Mouse (Mus musculus): ENCODE results near the gene Tspoap1. TPM values are rescaled to one million over a fixed set of nuclear protein-coding genes. Genes with fewer than 3 reads are reported as not detected.

The Tspoap1 gene
- polyA plus RNA-seq, 1 experiment from 2014 or later = 68.5 TPM

DNA sequence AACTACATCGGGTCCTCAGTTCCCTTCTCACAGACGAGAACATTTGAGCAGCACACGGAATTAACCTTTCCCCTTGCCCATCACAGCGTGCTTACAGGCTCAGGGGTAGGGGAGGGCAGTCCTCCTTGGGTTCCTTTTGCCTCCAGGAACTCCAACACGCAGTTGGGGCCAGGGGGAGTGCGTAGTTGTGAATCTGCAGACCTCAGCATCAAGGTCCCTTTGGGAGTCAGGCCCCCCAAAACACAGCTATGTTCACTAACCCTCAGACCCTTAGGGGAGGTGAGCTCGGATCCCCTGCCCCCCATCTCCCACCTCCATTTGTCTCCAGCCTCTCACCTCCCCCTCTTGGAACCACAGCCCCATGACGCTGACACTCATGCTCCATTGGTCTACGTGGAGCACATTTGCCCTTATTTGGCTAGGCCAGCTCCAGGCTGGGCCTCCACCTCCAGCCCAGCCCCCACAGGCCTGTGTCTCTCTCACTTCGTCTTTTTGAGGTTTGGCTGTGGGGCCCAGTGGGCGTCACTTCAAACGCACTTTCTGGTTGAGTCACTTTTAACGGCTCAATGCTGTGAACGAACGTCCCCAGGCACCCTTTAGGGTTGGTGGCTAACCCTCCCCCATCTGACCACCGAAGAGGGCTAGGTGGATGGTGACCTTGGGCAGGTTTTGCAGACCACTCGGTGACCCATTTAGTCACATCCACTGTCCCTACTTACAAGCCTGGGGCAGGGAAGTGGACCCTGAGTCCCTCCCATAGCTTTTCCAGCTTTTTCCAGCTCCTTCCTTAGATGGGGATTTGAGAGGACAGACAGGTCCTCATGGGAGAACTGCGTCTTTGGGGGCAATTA is 10.9 kb upstream of the Tspoap1 start:
- Histone ChIP-seq H3K4me3 (ENCODE audit: low read depth, low read length) (no peak overlapping the region), H3K27ac (ENCODE audit: low read length) (no peak overlapping the region), H3K36me3 (ENCODE audit: control insufficient read depth, insufficient read depth, low read length) (peaks cover 3% of the 10 kb centered on the region), H3K4me2 (ENCODE audit: low read length) (no peak overlapping the region), H3K9me3 (replicated peaks; ENCODE audit: control insufficient read depth, low read length, poor library complexity, severe bottlenecking) (no peaks in the 10 kb centered on the region), H3K4me1 (ENCODE audit: control insufficient read depth, insufficient read depth, low read length) (no peaks in the 10 kb centered on the region), H3K9ac (ENCODE audit: low read depth, low read length) (no peak overlapping the region), H3K27me3 (ENCODE audit: control insufficient read depth, insufficient read depth, low read depth, low read length) (no peaks in the 10 kb centered on the region)
- ATAC-seq = no peak
- WGBS = 65% methylated on average over 18 of the region's 18 CpGs

DNA sequence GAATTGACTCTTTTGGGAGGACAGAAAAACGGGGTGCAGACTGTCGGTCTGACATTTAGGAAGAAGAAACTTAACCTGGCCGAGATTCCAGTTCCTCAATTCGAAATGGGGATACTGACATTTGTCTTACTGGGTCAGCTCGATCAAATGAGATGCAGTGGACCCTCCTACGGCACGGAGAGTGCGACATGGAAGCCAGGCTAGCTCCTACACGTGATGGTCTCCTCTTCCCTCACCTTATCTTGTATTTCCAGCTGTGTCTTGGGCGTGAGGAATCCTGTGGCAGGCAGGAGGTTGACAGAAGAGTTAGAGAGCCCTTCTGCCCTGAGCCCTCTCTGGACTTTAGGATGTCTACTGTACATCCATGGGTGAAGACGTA is 10.3 kb upstream of the Tspoap1 start:
- Histone ChIP-seq H3K9me3 (replicated peaks; ENCODE audit: control insufficient read depth, low read length, poor library complexity, severe bottlenecking) (no peaks in the 10 kb centered on the region), H3K36me3 (ENCODE audit: control insufficient read depth, insufficient read depth, low read length) (no peaks in the 10 kb centered on the region; the same call in 1 of the 2 replicates), H3K27me3 (ENCODE audit: control insufficient read depth, insufficient read depth, low read depth, low read length) (no peaks in the 10 kb centered on the region), H3K4me3 (ENCODE audit: low read depth, low read length) (no peak overlapping the region), H3K27ac (ENCODE audit: low read length) (no peak overlapping the region), H3K9ac (ENCODE audit: low read depth, low read length) (no peak overlapping the region), H3K4me1 (ENCODE audit: control insufficient read depth, insufficient read depth, low read length) (no peaks in the 10 kb centered on the region), H3K4me2 (ENCODE audit: low read length) (no peak overlapping the region)
- WGBS = 87% methylated on average over 11 of the region's 11 CpGs
- ATAC-seq = no peak

DNA sequence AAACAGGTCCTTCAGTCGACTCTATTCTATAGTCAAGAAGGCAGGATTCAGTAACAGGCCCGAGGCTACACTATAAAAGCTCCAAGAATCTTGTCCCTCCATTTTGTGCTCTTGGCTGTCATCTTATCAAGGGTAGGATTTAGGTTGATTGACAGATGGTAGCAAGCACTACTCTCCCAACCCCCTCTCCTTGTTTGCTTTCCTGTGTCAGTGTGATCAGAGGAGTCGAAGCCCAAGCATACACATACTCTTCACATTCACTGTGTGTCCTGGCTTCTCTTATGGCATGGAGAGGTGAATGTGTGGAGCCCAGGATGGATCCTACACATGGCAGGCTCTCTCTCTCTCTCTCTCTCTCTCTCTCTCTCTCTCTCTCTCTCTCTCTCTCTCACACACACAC is 9.8 kb upstream of the Tspoap1 start:
- no peak for ATAC-seq
- Histone ChIP-seq H3K4me2 (ENCODE audit: low read length) (no peak overlapping the region), H3K27ac (ENCODE audit: low read length) (no peak overlapping the region), H3K4me1 (ENCODE audit: control insufficient read depth, insufficient read depth, low read length) (no peaks in the 10 kb centered on the region), H3K4me3 (ENCODE audit: low read depth, low read length) (no peak overlapping the region), H3K27me3 (ENCODE audit: control insufficient read depth, insufficient read depth, low read depth, low read length) (no peaks in the 10 kb centered on the region), H3K9ac (ENCODE audit: low read depth, low read length) (no peak overlapping the region), H3K36me3 (ENCODE audit: control insufficient read depth, insufficient read depth, low read length) (no peaks in the 10 kb centered on the region), H3K9me3 (replicated peaks; ENCODE audit: control insufficient read depth, low read length, poor library complexity, severe bottlenecking) (no peaks in the 10 kb centered on the region)
- 82% methylated on average over 3 of the region's 3 CpGs for WGBS

DNA sequence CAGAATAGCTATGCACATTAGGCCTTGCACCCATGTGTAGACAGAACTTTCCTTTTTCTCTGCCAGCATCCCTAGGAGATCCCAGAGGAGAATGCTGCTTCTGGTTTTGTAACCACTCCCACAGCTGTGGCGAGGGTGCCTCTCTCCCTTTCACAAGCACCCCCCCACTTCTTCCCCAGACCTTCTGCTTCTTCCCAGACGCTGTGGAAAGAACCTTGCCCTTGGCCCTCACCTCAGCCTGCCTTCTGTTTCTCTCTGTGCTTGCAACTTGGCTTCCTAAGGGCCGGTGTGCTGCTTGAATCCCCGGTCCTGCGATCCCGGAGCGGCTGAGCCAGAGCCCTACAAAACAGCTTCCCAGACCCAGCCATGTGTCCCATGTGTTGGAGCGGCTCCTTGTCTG is 9.3 kb upstream of the Tspoap1 start:
- no peaks in the 10 kb centered on the region for H3K9me3 ChIP-seq (replicated peaks; ENCODE audit: control insufficient read depth, low read length, poor library complexity, severe bottlenecking)
- no peak for ATAC-seq
- WGBS = 83% methylated on average over 8 of the region's 8 CpGs

DNA sequence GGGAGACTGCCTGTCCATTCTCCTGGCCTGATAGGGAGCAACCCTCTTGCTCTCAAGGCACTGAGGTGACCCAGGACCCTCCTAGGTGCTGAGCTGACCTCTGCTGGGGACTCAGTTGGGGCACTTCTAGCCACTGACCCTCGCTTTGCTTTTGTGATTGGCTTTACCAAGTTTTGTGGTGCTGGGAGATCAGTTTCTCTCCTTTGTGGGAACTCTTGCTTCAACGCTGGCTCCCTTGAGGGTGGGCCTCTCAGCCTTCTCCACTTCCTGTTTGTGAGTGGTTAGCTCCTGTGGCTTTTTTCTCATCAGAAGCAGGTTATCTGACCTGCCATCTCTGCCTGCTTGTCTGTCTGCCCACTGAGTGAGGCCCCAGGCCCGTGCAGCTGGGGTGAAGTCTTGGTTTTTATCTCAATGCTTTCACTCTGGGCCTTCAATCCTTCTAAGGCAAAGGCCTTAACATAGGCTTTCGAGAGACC is 8.8 kb upstream of the Tspoap1 start:
- Histone ChIP-seq H3K36me3 (ENCODE audit: control insufficient read depth, insufficient read depth, low read length) (no peaks in the 10 kb centered on the region), H3K27me3 (ENCODE audit: control insufficient read depth, insufficient read depth, low read depth, low read length) (no peaks in the 10 kb centered on the region), H3K27ac (ENCODE audit: low read length) (no peak overlapping the region), H3K4me2 (ENCODE audit: low read length) (no peak overlapping the region), H3K4me1 (ENCODE audit: control insufficient read depth, insufficient read depth, low read length) (no peaks in the 10 kb centered on the region), H3K9me3 (replicated peaks; ENCODE audit: control insufficient read depth, low read length, poor library complexity, severe bottlenecking) (no peaks in the 10 kb centered on the region), H3K4me3 (ENCODE audit: low read depth, low read length) (no peak overlapping the region), H3K9ac (ENCODE audit: low read depth, low read length) (no peak overlapping the region)
- 66% methylated on average over 4 of the region's 4 CpGs for WGBS
- ATAC-seq = no peak

More for the DNA sequence above, 9.3 kb upstream of the Tspoap1 start:
- Histone ChIP-seq H3K9ac (ENCODE audit: low read depth, low read length) (no peak overlapping the region), H3K4me3 (ENCODE audit: low read depth, low read length) (no peak overlapping the region), H3K27me3 (ENCODE audit: control insufficient read depth, insufficient read depth, low read depth, low read length) (no peaks in the 10 kb centered on the region), H3K27ac (ENCODE audit: low read length) (no peak overlapping the region), H3K36me3 (ENCODE audit: control insufficient read depth, insufficient read depth, low read length) (no peaks in the 10 kb centered on the region), H3K4me2 (ENCODE audit: low read length) (no peak overlapping the region), H3K4me1 (ENCODE audit: control insufficient read depth, insufficient read depth, low read length) (no peaks in the 10 kb centered on the region)

DNA sequence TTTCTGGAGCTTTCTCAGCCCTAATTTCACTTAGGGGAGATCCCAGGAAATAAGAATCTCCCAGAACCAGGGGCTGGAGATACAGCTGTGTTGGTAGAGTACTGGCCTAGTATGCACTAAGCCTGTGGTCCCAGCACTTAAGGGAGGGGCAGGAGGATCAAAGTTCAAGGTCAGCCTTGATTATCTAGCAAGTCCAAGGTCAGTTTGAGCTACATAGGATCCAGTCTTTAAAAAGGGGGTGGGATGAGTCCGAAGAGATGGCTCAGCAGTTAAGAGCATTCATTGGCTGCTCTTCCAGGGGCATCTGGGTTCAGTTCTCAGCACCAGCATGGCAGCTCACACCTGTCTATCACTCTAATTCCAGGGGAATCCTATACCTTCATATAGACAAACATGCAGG is 8.0 kb upstream of the Tspoap1 start:
- H3K9ac ChIP-seq (ENCODE audit: low read depth, low read length) = no peak overlapping the region
- H3K4me1 ChIP-seq (ENCODE audit: control insufficient read depth, insufficient read depth, low read length) = no peaks in the 10 kb centered on the region
- no peak overlapping the region for H3K4me3 ChIP-seq (ENCODE audit: low read depth, low read length)
- WGBS = 81% methylated on average over 1 of the region's 1 CpGs
- H3K27me3 ChIP-seq (ENCODE audit: control insufficient read depth, insufficient read depth, low read depth, low read length) = no peaks in the 10 kb centered on the region
- H3K36me3 ChIP-seq (ENCODE audit: control insufficient read depth, insufficient read depth, low read length) = no peaks in the 10 kb centered on the region
- H3K4me2 ChIP-seq (ENCODE audit: low read length) = no peak overlapping the region
- H3K27ac ChIP-seq (ENCODE audit: low read length) = no peak overlapping the region
- no peak for ATAC-seq
- H3K9me3 ChIP-seq (replicated peaks; ENCODE audit: control insufficient read depth, low read length, poor library complexity, severe bottlenecking) = no peaks in the 10 kb centered on the region

DNA sequence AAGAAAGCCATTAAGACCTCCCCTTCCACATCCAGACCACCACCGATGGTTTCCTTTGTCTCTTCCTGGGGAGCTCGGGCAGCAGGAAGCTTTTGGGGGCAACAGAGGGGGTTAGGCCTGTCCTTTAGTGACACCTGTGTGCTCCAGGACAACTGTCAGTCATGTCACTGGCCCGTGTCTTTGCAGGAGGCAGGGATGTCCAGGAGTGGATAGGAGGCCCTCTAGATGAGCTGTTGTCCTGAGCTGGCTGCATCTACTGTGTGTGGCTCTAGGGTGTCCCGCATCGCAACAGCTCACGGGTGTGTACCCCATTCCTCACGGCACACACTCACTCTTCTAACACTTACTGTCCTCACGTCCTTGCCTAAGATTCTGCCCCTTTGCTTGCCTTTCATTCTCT is 7.1 kb upstream of the Tspoap1 start:
- ATAC-seq = no peak
- 83% methylated on average over 8 of the region's 8 CpGs for WGBS
- H3K9me3 ChIP-seq (replicated peaks; ENCODE audit: control insufficient read depth, low read length, poor library complexity, severe bottlenecking) = no peaks in the 10 kb centered on the region
- no peak overlapping the region for H3K9ac ChIP-seq (ENCODE audit: low read depth, low read length)
- no peaks in the 10 kb centered on the region for H3K4me1 ChIP-seq (ENCODE audit: control insufficient read depth, insufficient read depth, low read length)
- H3K4me3 ChIP-seq (ENCODE audit: low read depth, low read length) = no peak overlapping the region
- H3K27ac ChIP-seq (ENCODE audit: low read length) = no peak overlapping the region
- H3K27me3 ChIP-seq (ENCODE audit: control insufficient read depth, insufficient read depth, low read depth, low read length) = no peaks in the 10 kb centered on the region
- no peaks in the 10 kb centered on the region for H3K36me3 ChIP-seq (ENCODE audit: control insufficient read depth, insufficient read depth, low read length)
- no peak overlapping the region for H3K4me2 ChIP-seq (ENCODE audit: low read length)

DNA sequence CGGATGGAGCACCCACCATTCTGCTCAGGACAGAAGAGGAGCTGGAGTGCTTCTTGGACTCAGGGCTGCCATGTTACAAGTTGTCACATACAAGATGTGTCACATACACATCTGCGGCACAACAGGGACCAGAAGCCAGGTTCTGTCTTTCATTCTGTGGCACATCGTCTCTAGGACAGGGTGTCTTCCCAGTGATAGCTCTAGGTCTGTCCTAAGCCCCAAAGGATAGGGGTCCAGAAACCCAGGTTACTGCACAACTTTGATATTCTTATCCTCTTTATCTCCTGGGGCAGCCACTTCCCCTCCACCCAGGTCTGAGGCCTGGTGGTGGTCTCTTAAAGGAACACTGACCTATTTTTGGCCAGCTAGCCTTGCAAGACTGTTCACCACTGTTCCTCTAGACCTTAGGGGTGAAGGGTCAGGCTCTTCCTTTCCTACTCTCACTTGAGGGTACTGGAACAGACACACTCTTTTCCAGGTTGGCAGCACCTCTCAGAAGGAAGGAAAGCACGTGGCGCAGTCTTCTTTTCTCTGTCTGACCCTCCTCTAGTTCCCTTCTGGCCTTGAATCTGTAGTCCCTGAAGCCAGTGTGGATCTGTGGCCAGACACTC is 6.3 kb upstream of the Tspoap1 start:
- Histone ChIP-seq H3K27me3 (ENCODE audit: control insufficient read depth, insufficient read depth, low read depth, low read length) (no peaks in the 10 kb centered on the region), H3K4me1 (ENCODE audit: control insufficient read depth, insufficient read depth, low read length) (no peaks in the 10 kb centered on the region), H3K9me3 (replicated peaks; ENCODE audit: control insufficient read depth, low read length, poor library complexity, severe bottlenecking) (no peaks in the 10 kb centered on the region), H3K36me3 (ENCODE audit: control insufficient read depth, insufficient read depth, low read length) (no peaks in the 10 kb centered on the region), H3K4me2 (ENCODE audit: low read length) (no peak overlapping the region), H3K27ac (ENCODE audit: low read length) (no peak overlapping the region), H3K4me3 (ENCODE audit: low read depth, low read length) (no peak overlapping the region), H3K9ac (ENCODE audit: low read depth, low read length) (no peak overlapping the region)
- ATAC-seq = no peak
- WGBS = 90% methylated on average over 5 of the region's 5 CpGs

DNA sequence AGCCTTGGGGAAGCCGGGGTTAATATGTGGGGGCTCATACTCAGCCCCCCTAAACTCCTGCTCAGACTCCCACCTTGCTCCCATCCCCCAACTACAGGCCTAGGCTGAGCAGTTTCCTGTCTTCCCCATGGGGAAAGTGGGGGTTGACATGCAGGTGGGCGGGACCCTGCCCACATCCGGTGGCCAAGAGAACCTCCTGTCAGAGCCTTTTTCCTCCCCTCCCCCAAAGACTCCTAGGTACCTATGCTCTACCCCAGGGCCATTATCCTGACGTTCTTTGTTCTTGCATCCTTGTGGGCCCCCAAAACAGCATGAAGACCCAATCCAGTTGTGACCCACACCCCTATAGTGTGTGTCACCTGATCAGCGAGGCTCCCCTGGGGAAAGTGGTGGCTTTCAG is 5.7 kb upstream of the Tspoap1 start:
- Histone ChIP-seq H3K9me3 (replicated peaks; ENCODE audit: control insufficient read depth, low read length, poor library complexity, severe bottlenecking) (no peaks in the 10 kb centered on the region), H3K4me1 (ENCODE audit: control insufficient read depth, insufficient read depth, low read length) (peaks cover 2% of the 10 kb centered on the region), H3K9ac (ENCODE audit: low read depth, low read length) (no peak overlapping the region), H3K4me3 (ENCODE audit: low read depth, low read length) (no peak overlapping the region), H3K27me3 (ENCODE audit: control insufficient read depth, insufficient read depth, low read depth, low read length) (no peaks in the 10 kb centered on the region), H3K27ac (ENCODE audit: low read length) (no peak overlapping the region), H3K36me3 (ENCODE audit: control insufficient read depth, insufficient read depth, low read length) (no peaks in the 10 kb centered on the region), H3K4me2 (ENCODE audit: low read length) (no peak overlapping the region)
- ATAC-seq = no peak
- WGBS = 77% methylated on average over 5 of the region's 5 CpGs
